Mouse (Mus musculus): Measurements from ENCODE around the gene Plekho1. TPM values are rescaled to one million over a fixed set of nuclear protein-coding genes. Genes with fewer than 3 reads are reported as not detected.
A peak's percentile ranks its signal among the peaks of the same experiment; 100 is the strongest.
"Not testable (repeated sequence)": the region's sequence is repeated elsewhere in the genome, so short reads cannot be mapped to it uniquely, and the experiment has no call there.

The Plekho1 gene
- polyA plus RNA-seq, 1 experiment from 2014 or later, result 85.6 TPM

GRCm38 (mm10) chr3:95980276-95980970 lies 15.4 kb downstream of the Plekho1 start:
- no peak overlapping the region for H3K4me2 ChIP-seq (ENCODE audit: low read depth, low read length, severe bottlenecking)
- no peaks in the 10 kb centered on the region for H3K36me3 ChIP-seq (ENCODE audit: control insufficient read depth, insufficient read depth, low read length)
- DNase-seq (ENCODE audit: low spot score) (no peak), ATAC-seq (replicated peaks; ENCODE audit: low FRiP score) (no peak)
- H3K9ac ChIP-seq (ENCODE audit: low read length), result no peak overlapping the region
- no peaks in the 10 kb centered on the region for H3K9me3 ChIP-seq (ENCODE audit: control insufficient read depth, low read length)
- H3K4me3 ChIP-seq (ENCODE audit: low read depth, low read length), result no peak overlapping the region
- WGBS, result 87% methylated on average over 12 of the region's 12 CpGs
- peaks cover 7% of the 10 kb centered on the region for H3K4me1 ChIP-seq (replicated peaks; ENCODE audit: control insufficient read depth, insufficient read depth, low read length)
- H3K27ac ChIP-seq (ENCODE audit: low read depth, low read length), result no peak overlapping the region
- no peaks in the 10 kb centered on the region for H3K27me3 ChIP-seq (ENCODE audit: control insufficient read depth, insufficient read depth, low read length)

DNA sequence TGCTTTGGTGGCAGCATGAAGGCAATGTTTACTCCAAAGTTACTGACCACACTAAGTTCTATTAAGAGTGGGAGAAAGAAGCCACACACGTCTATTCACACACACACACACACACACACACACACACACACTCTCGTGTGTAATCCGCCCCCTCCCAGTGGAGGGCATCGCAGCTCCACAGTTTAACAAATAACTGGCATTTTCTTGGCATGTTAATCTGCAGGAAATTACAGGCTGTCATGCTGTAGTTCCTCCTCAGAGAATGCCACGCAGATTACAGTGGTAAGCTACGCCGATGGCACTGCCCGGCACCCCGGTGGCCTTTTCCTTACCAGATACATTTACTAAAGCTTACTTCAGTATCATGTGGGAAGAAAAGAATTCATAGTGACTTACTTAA lies 17.5 kb downstream of the Plekho1 start:
- peaks cover 6% of the 10 kb centered on the region; the same call in 1 of the 2 replicates for H3K4me1 ChIP-seq (replicated peaks; ENCODE audit: control insufficient read depth, insufficient read depth, low read length)
- H3K4me3 ChIP-seq (ENCODE audit: low read depth, low read length), result no peak overlapping the region
- no peak overlapping the region for H3K9ac ChIP-seq (ENCODE audit: low read length)
- DNase-seq (ENCODE audit: low spot score) (no peak), ATAC-seq (replicated peaks; ENCODE audit: low FRiP score) (no peak)
- no peaks in the 10 kb centered on the region for H3K9me3 ChIP-seq (ENCODE audit: control insufficient read depth, low read length)
- H3K4me2 ChIP-seq (ENCODE audit: low read depth, low read length, severe bottlenecking), result no peak overlapping the region
- H3K36me3 ChIP-seq (ENCODE audit: control insufficient read depth, insufficient read depth, low read length), result no peaks in the 10 kb centered on the region
- no peaks in the 10 kb centered on the region for H3K27me3 ChIP-seq (ENCODE audit: control insufficient read depth, insufficient read depth, low read length)
- H3K27ac ChIP-seq (ENCODE audit: low read depth, low read length), result no peak overlapping the region
- WGBS, result 85% methylated on average over 9 of the region's 9 CpGs

DNA sequence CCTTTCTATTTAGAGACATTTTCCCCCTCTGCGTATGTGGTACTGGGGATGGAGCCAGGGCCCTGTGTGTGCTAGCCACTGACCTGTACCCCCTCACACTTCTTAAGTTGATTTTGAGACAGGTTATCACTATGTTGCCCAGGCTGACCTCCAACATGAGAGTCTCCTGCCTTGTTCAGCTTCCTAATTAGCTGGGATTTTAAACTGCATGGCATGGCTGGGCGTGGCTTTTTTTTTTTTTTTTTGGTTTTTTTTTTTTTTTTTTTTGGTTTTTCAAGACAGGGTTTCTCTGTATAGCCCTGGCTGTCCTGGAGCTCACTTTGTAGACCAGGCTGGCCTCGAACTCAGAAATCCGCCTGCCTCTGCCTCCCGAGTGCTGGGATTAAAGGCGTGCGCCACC lies 18.2 kb downstream of the Plekho1 start:
- not testable (repeated sequence) for H3K9me3 ChIP-seq (ENCODE audit: control insufficient read depth, low read length); H3K36me3 ChIP-seq (ENCODE audit: control insufficient read depth, insufficient read depth, low read length); DNase-seq (ENCODE audit: low spot score); H3K4me2 ChIP-seq (ENCODE audit: low read depth, low read length, severe bottlenecking); H3K4me3 ChIP-seq (ENCODE audit: low read depth, low read length); ATAC-seq (replicated peaks; ENCODE audit: low FRiP score); H3K9ac ChIP-seq (ENCODE audit: low read length); H3K27me3 ChIP-seq (ENCODE audit: control insufficient read depth, insufficient read depth, low read length); H3K4me1 ChIP-seq (replicated peaks; ENCODE audit: control insufficient read depth, insufficient read depth, low read length); H3K27ac ChIP-seq (ENCODE audit: low read depth, low read length)
- WGBS, result 95% methylated on average over 6 of the region's 7 CpGs

DNA sequence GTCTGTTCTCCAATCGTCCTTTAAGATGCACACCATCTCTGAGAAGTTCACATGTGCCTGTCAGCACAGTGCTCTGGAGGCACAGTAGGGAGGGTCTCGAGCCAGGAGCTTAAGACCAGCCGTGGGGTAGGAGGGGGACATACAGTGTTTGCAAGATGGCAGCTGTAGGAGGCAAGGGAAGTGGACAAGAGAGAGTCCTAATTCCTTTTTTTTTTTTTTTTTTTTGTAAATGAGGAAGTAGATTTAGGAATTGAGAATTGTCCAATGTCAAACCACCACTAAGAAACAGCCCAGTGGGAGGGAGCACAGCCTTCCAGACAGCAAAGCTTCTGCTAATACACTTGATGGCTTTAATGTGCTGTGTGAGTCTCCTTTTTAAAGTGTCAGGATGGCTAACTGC lies 18.7 kb downstream of the Plekho1 start:
- Histone ChIP-seq H3K27me3 (ENCODE audit: control insufficient read depth, insufficient read depth, low read length) (no peaks in the 10 kb centered on the region), H3K27ac (ENCODE audit: low read depth, low read length) (no peak overlapping the region)

DNA sequence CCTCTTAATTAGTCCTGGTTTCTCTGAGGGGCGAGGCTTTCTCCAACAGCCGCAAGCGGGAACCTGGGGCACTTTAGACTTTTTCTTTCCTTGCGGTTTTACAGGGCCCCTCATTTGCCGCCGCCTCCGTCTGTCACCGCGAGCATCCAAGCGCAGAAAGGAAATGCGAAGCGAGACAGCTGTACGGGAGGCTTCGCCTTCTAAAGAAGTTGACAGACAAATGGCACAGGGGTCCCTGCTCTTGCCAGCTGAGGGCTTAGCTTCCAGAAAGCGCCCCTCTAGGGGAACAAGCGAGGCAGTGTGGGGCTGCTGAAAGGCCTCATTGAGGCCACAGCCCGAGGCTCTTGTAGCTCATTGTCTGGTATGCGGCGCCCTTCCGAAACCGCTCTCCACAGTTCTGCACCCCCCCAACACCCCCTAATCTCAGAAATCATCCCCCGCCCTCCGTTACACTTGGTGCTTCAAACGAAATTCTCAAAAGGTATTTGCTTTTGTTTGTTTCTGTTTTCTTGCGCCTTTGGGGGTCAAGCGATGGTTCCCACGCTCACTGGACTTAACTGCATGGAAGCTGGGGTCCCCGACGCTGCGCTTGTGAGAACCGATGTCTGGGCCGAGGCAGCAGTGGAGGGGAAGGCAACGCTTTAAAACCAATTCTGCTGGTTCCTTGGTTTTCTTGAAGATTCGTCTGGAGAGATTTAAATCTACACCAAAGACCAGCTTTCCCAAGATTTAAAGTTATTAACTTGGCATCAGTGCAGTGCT lies 22.7 kb downstream of the Plekho1 start:
- ATAC-seq (replicated peaks; ENCODE audit: low FRiP score), result peak; percentile 94
- Histone ChIP-seq H3K9ac (ENCODE audit: low read length) (peak overlapping the region; percentile 45; the same call in 1 of the 2 replicates), H3K4me2 (ENCODE audit: low read depth, low read length, severe bottlenecking) (peak overlapping the region; percentile 47), H3K4me3 (ENCODE audit: low read depth, low read length) (peak overlapping the region; percentile 5; the same call in 1 of the 2 replicates), H3K36me3 (ENCODE audit: control insufficient read depth, insufficient read depth, low read length) (no peaks in the 10 kb centered on the region), H3K4me1 (replicated peaks; ENCODE audit: control insufficient read depth, insufficient read depth, low read length) (peaks cover 8% of the 10 kb centered on the region; the same call in 1 of the 2 replicates), H3K9me3 (ENCODE audit: control insufficient read depth, low read length) (no peaks in the 10 kb centered on the region), H3K27me3 (ENCODE audit: control insufficient read depth, insufficient read depth, low read length) (no peaks in the 10 kb centered on the region), H3K27ac (ENCODE audit: low read depth, low read length) (peak overlapping the region; percentile 50)
- DNase-seq (ENCODE audit: low spot score), result peak; percentile 89
- 1% methylated on average over 34 of the region's 34 CpGs for WGBS

More for the DNA sequence above, 18.7 kb downstream of the Plekho1 start:
- Histone ChIP-seq H3K4me1 (replicated peaks; ENCODE audit: control insufficient read depth, insufficient read depth, low read length) (peaks cover 8% of the 10 kb centered on the region; the same call in 1 of the 2 replicates), H3K36me3 (ENCODE audit: control insufficient read depth, insufficient read depth, low read length) (no peaks in the 10 kb centered on the region), H3K9ac (ENCODE audit: low read length) (no peak overlapping the region), H3K4me2 (ENCODE audit: low read depth, low read length, severe bottlenecking) (no peak overlapping the region), H3K4me3 (ENCODE audit: low read depth, low read length) (no peak overlapping the region), H3K9me3 (ENCODE audit: control insufficient read depth, low read length) (no peaks in the 10 kb centered on the region)
- no peak for ATAC-seq (replicated peaks; ENCODE audit: low FRiP score)
- WGBS, result 57% methylated on average over 3 of the region's 3 CpGs
- DNase-seq (ENCODE audit: low spot score), result no peak

DNA sequence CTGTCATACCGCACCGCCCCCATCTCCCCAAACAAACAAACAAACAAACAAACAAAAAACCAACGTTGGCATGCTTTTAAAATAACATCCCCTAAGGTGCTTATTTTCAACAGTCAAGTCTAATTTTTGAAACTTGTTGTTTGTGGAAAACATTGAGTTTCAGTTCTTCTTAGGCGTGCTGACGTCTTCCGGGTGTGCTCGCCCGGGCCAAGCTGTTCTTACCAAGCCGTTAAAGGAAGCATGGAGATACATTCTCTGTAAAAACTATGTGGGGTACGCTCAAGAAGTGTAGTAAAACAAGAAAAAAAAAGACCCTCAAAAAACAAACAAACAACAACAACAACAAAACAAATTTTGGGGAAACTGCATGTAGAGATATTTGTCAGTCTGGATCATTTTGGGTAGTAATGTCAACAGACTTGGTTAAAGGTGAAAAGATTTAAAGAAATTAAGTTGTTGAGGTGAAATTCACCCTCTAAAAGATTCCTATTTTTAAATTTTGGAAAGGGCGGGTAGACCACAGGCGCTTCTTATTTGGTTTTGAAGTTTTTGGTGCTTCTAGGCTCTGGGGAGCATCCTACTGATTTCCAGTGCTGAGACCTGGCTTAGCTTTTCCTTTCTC lies 23.4 kb downstream of the Plekho1 start:
- Histone ChIP-seq H3K4me2 (ENCODE audit: low read depth, low read length, severe bottlenecking) (peak overlapping the region; percentile 47), H3K36me3 (ENCODE audit: control insufficient read depth, insufficient read depth, low read length) (no peaks in the 10 kb centered on the region), H3K4me3 (ENCODE audit: low read depth, low read length) (peak overlapping the region; percentile 5; the same call in 1 of the 2 replicates), H3K4me1 (replicated peaks; ENCODE audit: control insufficient read depth, insufficient read depth, low read length) (peaks cover 8% of the 10 kb centered on the region; the same call in 1 of the 2 replicates), H3K9me3 (ENCODE audit: control insufficient read depth, low read length) (no peaks in the 10 kb centered on the region), H3K27ac (ENCODE audit: low read depth, low read length) (peak overlapping the region; percentile 50), H3K9ac (ENCODE audit: low read length) (peak overlapping the region; percentile 45; the same call in 1 of the 2 replicates), H3K27me3 (ENCODE audit: control insufficient read depth, insufficient read depth, low read length) (no peaks in the 10 kb centered on the region)
- 68% methylated on average over 12 of the region's 12 CpGs for WGBS
- no peak for DNase-seq (ENCODE audit: low spot score)
- ATAC-seq (replicated peaks; ENCODE audit: low FRiP score), result no peak

- DNase-seq (ENCODE audit: low spot score); H3K27me3 ChIP-seq (ENCODE audit: control insufficient read depth, insufficient read depth, low read length); H3K4me1 ChIP-seq (replicated peaks; ENCODE audit: control insufficient read depth, insufficient read depth, low read length); H3K4me3 ChIP-seq (ENCODE audit: low read depth, low read length); H3K9ac ChIP-seq (ENCODE audit: low read length); H3K4me2 ChIP-seq (ENCODE audit: low read depth, low read length, severe bottlenecking); H3K36me3 ChIP-seq (ENCODE audit: control insufficient read depth, insufficient read depth, low read length); ATAC-seq (replicated peaks; ENCODE audit: low FRiP score); H3K27ac ChIP-seq (ENCODE audit: low read depth, low read length); H3K9me3 ChIP-seq (ENCODE audit: control insufficient read depth, low read length): not testable (repeated sequence)
- 79% methylated on average over 4 of the region's 7 CpGs for WGBS
These were observed 25.1 kb downstream of the Plekho1 start for GRCm38 (mm10) chr3:95970661-95971060.

DNA sequence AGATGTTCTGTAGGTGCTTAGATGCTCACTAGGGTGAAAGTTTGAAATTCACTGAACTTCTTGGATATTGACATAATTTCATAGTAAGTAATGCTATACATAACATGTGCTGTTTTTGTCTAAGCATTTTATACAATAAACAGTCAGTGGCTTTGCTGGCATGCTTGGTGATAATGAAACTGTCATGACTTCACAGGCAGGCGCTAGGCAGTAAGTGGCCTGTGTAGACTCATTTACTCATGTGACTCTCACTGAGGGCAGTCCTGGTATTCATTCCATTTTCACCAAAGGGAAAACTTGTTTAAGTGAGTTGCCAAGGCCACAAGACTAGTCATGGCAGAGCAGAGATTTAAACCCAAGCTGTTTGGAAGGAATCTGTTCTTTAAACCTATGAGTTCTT lies 26.5 kb downstream of the Plekho1 start:
- no peaks in the 10 kb centered on the region for H3K27me3 ChIP-seq (ENCODE audit: control insufficient read depth, insufficient read depth, low read length)
- H3K9ac ChIP-seq (ENCODE audit: low read length), result no peak overlapping the region
- H3K36me3 ChIP-seq (ENCODE audit: control insufficient read depth, insufficient read depth, low read length), result no peaks in the 10 kb centered on the region
- H3K4me1 ChIP-seq (replicated peaks; ENCODE audit: control insufficient read depth, insufficient read depth, low read length), result peaks cover 7% of the 10 kb centered on the region; the same call in 1 of the 2 replicates
- no peak overlapping the region for H3K27ac ChIP-seq (ENCODE audit: low read depth, low read length)
- DNase-seq (ENCODE audit: low spot score), result no peak
- 83% methylated on average over 1 of the region's 1 CpGs for WGBS
- ATAC-seq (replicated peaks; ENCODE audit: low FRiP score), result no peak
- no peak overlapping the region for H3K4me2 ChIP-seq (ENCODE audit: low read depth, low read length, severe bottlenecking)
- no peak overlapping the region for H3K4me3 ChIP-seq (ENCODE audit: low read depth, low read length)
- H3K9me3 ChIP-seq (ENCODE audit: control insufficient read depth, low read length), result no peaks in the 10 kb centered on the region

Data from forebrain, embryonic 11.5 days (tissue).